Mouse (Mus musculus) myocyte (in vitro differentiated cells): Measurements from ENCODE around the gene Ptpn7. TPM values are rescaled to one million over a fixed set of nuclear protein-coding genes. Genes with fewer than 3 reads are reported as not detected.

Experiments used
- H3K27me3 ChIP-seq: one replicate; pipeline ENCODE4 v1.6.1; 2011; ENCODE audit not compliant: control insufficient read depth, insufficient read depth, insufficient read length
- H3K36me3 ChIP-seq: one replicate; pipeline ENCODE4 v1.6.1; 2011; ENCODE audit not compliant: control insufficient read depth, insufficient read depth
- H3K4me2 ChIP-seq: one replicate; pipeline ENCODE4 v1.6.1; 2011; ENCODE audit warnings: low read depth, control low read depth
- H3K4me3 ChIP-seq: one replicate; pipeline ENCODE4 v1.5.1; 2011; ENCODE audit warnings: mild to moderate bottlenecking, control low read depth, moderate library complexity
- H3K79me2 ChIP-seq: one replicate; pipeline ENCODE4 v1.6.1; 2011; ENCODE audit not compliant: control insufficient read depth, insufficient read depth
- H3ac ChIP-seq: one replicate; pipeline ENCODE4 v1.6.1; 2011; ENCODE audit not compliant: control insufficient read depth, insufficient read length
- CEBPB ChIP-seq: IDR thresholded peaks from 2 replicates; pipeline ENCODE4 v1.6.1; 2011; ENCODE audit warnings: mild to moderate bottlenecking, moderate library complexity; ENCODE audit not compliant: poor library complexity, insufficient read depth, severe bottlenecking
- E2F4 ChIP-seq: IDR thresholded peaks from one replicate; pipeline ENCODE4 v1.6.1; 2011; ENCODE audit warnings: mild to moderate bottlenecking, control low read depth, moderate library complexity; ENCODE audit not compliant: insufficient read depth
- MAX ChIP-seq: IDR thresholded peaks from one replicate; pipeline ENCODE4 v1.6.1; 2011; ENCODE audit warnings: low read depth, mild to moderate bottlenecking, control low read depth
- MYOD1 ChIP-seq, 3 experiments: IDR thresholded peaks; one replicate each; pipeline ENCODE4 v1.6.1; 2011; ENCODE audit warnings: control low read depth in 2 of 3, low read depth in 2 of 3, mild to moderate bottlenecking in 2 of 3, moderate library complexity in 1 of 3; ENCODE audit not compliant: insufficient read length in 2 of 3, control insufficient read depth in 1 of 3
- MYOG ChIP-seq, 3 experiments: IDR thresholded peaks; one replicate each; pipeline ENCODE4 v1.6.1; 2011; ENCODE audit warnings: control low read depth in 2 of 3, low read depth in 2 of 3, mild to moderate bottlenecking in 2 of 3; ENCODE audit not compliant: insufficient read length in 2 of 3, control insufficient read depth in 1 of 3, insufficient read depth in 1 of 3
- POLR2A ChIP-seq: IDR thresholded peaks from one replicate; pipeline ENCODE4 v1.6.1; 2011; ENCODE audit warnings: low read depth, mild to moderate bottlenecking, control low read depth, moderate library complexity; ENCODE audit not compliant: insufficient read length
- POLR2AphosphoS2 ChIP-seq: IDR thresholded peaks from one replicate; pipeline ENCODE4 v1.6.1; 2011; ENCODE audit warnings: low read depth, control low read depth; ENCODE audit not compliant: insufficient read length
- REST ChIP-seq: IDR thresholded peaks from one replicate; pipeline ENCODE4 v1.6.1; 2011; ENCODE audit warnings: mild to moderate bottlenecking, control low read depth, moderate library complexity; ENCODE audit not compliant: insufficient read depth, insufficient read length
- SRF ChIP-seq: IDR thresholded peaks from one replicate; pipeline ENCODE4 v1.6.1; 2011; ENCODE audit warnings: low read depth; ENCODE audit not compliant: control insufficient read depth, insufficient read length
- TCF12 ChIP-seq: IDR thresholded peaks from one replicate; pipeline ENCODE4 v1.6.1; 2011; ENCODE audit warnings: mild to moderate bottlenecking, control low read depth; ENCODE audit not compliant: poor library complexity, insufficient read depth, severe bottlenecking
- TCF3 ChIP-seq: IDR thresholded peaks from one replicate; pipeline ENCODE4 v1.6.1; 2011; ENCODE audit warnings: low read depth, control low read depth; ENCODE audit not compliant: insufficient read length
- USF1 ChIP-seq: IDR thresholded peaks from one replicate; pipeline ENCODE4 v1.6.1; 2011; ENCODE audit warnings: low read depth, mild to moderate bottlenecking, control low read depth, moderate library complexity
- polyA plus RNA-seq: library from polyadenylated mRNA; unstranded; fragments of >200 nt; fragmentation: generic; extraction: Trizol; gene quantifications from one replicate; pipeline ENCODE4 v1.2.1, GENCODE M21; 2012; ENCODE audit warnings: missing spikeins

The Ptpn7 gene
- polyA plus RNA-seq, 1 experiment: 0.26 TPM

- Histone ChIP-seq H3K36me3 (no peaks in the 10 kb centered on the region), H3K4me2 (no peak overlapping the region), H3K79me2 (no peaks in the 10 kb centered on the region), H3K4me3 (no peak overlapping the region), H3ac (no peak overlapping the region), H3K27me3 (no peaks in the 10 kb centered on the region)
- TF ChIP-seq MAX: no peak
- TF ChIP-seq TCF12: no peak
- no peak for TF ChIP-seq USF1
- TF ChIP-seq SRF: no peak
- no peak for TF ChIP-seq MYOG (IDR thresholded peaks at IDR 0.05; ENCODE audit: control insufficient read depth in 1 of 3, insufficient read depth in 1 of 3, insufficient read length in 2 of 3, low read depth in 2 of 3)
- TF ChIP-seq POLR2A: no peak
- TF ChIP-seq TCF3: no peak
- no peak for TF ChIP-seq REST
- TF ChIP-seq POLR2AphosphoS2: no peak
- TF ChIP-seq E2F4: no peak
- TF ChIP-seq MYOD1 (IDR thresholded peaks at IDR 0.05; ENCODE audit: control insufficient read depth in 1 of 3, insufficient read length in 2 of 3, low read depth in 2 of 3): no peak
- TF ChIP-seq CEBPB: no peak
Measured at GRCm38 (mm10) chr1:135097441-135097840, 35.1 kb upstream of the Ptpn7 start.

DNA sequence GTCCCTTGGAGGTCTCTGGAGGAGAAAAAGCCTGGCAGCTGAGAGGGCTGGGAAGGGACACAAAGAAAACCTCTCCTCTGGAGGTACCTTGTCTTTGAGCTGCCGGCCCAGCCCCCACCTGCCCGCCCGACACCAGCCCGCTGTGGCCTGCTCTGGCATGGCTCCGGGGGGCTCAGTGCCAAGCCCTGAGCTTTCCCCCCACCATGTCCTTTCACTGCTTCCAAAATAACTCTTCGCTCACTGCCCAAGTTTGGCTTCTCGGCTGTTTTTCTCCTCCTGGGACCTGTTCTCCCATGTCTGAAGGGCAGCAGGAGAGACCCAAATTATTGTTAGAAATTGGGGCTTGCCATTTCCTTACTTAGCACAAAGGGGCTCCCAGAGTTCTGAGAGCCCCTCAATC, 34.1 kb upstream of the Ptpn7 start:
- TF ChIP-seq TCF12 (no peak), USF1 (no peak), CEBPB (no peak), POLR2AphosphoS2 (no peak)
- no peak overlapping the region for H3K4me2 ChIP-seq
- H3K79me2 ChIP-seq: no peaks in the 10 kb centered on the region
- no peaks in the 10 kb centered on the region for H3K36me3 ChIP-seq
- no peaks in the 10 kb centered on the region for H3K27me3 ChIP-seq
- H3ac ChIP-seq: no peak overlapping the region
- H3K4me3 ChIP-seq: no peak overlapping the region

GRCm38 (mm10) chr1:135100400-135100799, 32.1 kb upstream of the Ptpn7 start:
- Histone ChIP-seq H3ac (no peak overlapping the region), H3K4me2 (no peak overlapping the region), H3K27me3 (peaks cover 10% of the 10 kb centered on the region), H3K4me3 (no peak overlapping the region), H3K79me2 (no peaks in the 10 kb centered on the region), H3K36me3 (no peaks in the 10 kb centered on the region)
- TF ChIP-seq SRF: no peak
- no peak for TF ChIP-seq MAX
- TF ChIP-seq POLR2AphosphoS2: no peak
- no peak for TF ChIP-seq E2F4
- no peak for TF ChIP-seq MYOD1 (IDR thresholded peaks at IDR 0.05; ENCODE audit: control insufficient read depth in 1 of 3, insufficient read length in 2 of 3, low read depth in 2 of 3)
- no peak for TF ChIP-seq USF1
- TF ChIP-seq CEBPB: no peak
- TF ChIP-seq TCF12: no peak
- no peak for TF ChIP-seq TCF3
- TF ChIP-seq POLR2A: no peak
- no peak for TF ChIP-seq REST
- TF ChIP-seq MYOG (IDR thresholded peaks at IDR 0.05; ENCODE audit: control insufficient read depth in 1 of 3, insufficient read depth in 1 of 3, insufficient read length in 2 of 3, low read depth in 2 of 3): no peak

DNA sequence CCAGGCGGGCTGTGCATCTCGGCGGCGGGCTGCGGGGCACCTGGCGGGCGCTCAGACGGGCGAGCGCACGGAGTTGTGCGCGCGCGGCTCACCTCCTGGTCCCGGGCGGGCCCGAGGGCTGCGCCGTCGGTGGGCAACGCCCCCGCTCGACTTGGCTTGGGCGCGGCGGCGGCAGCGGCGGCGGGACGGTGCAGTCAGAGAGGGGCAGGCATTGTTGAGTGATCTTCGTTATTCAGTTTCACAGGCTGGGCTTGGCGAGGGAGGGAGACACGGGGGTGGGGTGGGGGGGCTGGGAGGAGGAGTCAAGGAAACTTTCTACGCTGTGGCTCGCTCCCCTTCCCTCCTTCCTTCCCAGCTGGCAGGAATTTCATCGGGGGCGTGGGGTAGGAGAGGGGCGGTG, 27.4 kb upstream of the Ptpn7 start, which contains the start of gene Lgr6:
Lgr6 (minus strand) TSS at position 153 of the 400 bp plus-strand sequence.
- Histone ChIP-seq H3K79me2 (no peaks in the 10 kb centered on the region), H3K27me3 (peaks cover 10% of the 10 kb centered on the region), H3K4me2 (peak within 1 kb of the TSS; percentile 75), H3K36me3 (no peaks in the 10 kb centered on the region), H3K4me3 (no peak within 1 kb of the TSS), H3ac (no peak within 1 kb of the TSS)
- no peak for TF ChIP-seq REST
- TF ChIP-seq TCF3: no peak
- no peak for TF ChIP-seq MYOD1 (IDR thresholded peaks at IDR 0.05; ENCODE audit: control insufficient read depth in 1 of 3, insufficient read length in 2 of 3, low read depth in 2 of 3)
- no peak for TF ChIP-seq TCF12
- no peak for TF ChIP-seq E2F4
- no peak for TF ChIP-seq MYOG (IDR thresholded peaks at IDR 0.05; ENCODE audit: control insufficient read depth in 1 of 3, insufficient read depth in 1 of 3, insufficient read length in 2 of 3, low read depth in 2 of 3)
- TF ChIP-seq MAX: no peak
- TF ChIP-seq POLR2A: no peak
- TF ChIP-seq CEBPB: no peak
- no peak for TF ChIP-seq USF1
- no peak for TF ChIP-seq POLR2AphosphoS2

DNA sequence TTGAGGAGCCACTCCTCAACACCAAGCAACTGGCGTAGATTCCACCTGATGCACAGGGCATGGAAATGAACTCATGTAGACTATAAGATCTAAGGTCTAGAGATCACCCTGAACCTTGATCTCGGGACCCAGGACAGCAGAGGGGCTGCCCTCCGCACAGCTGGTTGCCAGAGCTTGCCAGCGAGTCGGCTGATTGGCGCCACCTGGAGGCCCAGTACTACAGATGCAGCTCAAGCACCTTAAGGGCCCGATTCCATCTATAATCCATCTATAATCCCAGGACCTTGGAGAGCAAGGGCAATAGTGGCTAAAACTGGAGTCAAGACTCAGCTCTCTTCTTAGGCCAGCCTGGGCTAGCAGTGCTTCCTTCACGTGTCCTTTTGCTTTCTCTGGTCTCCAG, 26.5 kb upstream of the Ptpn7 start:
- Histone ChIP-seq H3K27me3 (peaks cover 10% of the 10 kb centered on the region), H3K36me3 (no peaks in the 10 kb centered on the region), H3ac (no peak overlapping the region), H3K4me3 (no peak overlapping the region), H3K79me2 (no peaks in the 10 kb centered on the region), H3K4me2 (peak overlapping the region; percentile 75)
- TF ChIP-seq POLR2AphosphoS2: no peak
- TF ChIP-seq TCF3: no peak
- peak in 1 of 3 experiments; percentile 31 for TF ChIP-seq MYOG (IDR thresholded peaks at IDR 0.05; ENCODE audit: control insufficient read depth in 1 of 3, insufficient read depth in 1 of 3, insufficient read length in 2 of 3, low read depth in 2 of 3)
- peak in 2 of 3 experiments; percentile 5 to 20 for TF ChIP-seq MYOD1 (IDR thresholded peaks at IDR 0.05; ENCODE audit: control insufficient read depth in 1 of 3, insufficient read length in 2 of 3, low read depth in 2 of 3)
